Mouse (Mus musculus) T-helper 17 cell (primary cell): ENCODE results near the gene Prkg2.

Experiments used
- in situ Hi-C, 2 experiments: fragments of 300-600 bp; cut with MboI, MseI; formaldehyde crosslinking; loops; 1 replicate in 1 of 2; 2 replicates in 1 of 2; pipeline ENCODE4 v1.15.1; 2025; ENCODE audit warnings: high pct_unique_total_duplicates in 2 of 2

Prkg2 gene

GRCm38 (mm10) chr5:98902339-98902738 lies 134.8 kb downstream of the Prkg2 start:
- in situ Hi-C loops = no loop called here

GRCm38 (mm10) chr5:98900926-98901325 lies 136.2 kb downstream of the Prkg2 start:
- in situ Hi-C loops = no loop called here

- in situ Hi-C loops = no loop called here
Observed at GRCm38 (mm10) chr5:98897946-98898345, 139.2 kb downstream of the Prkg2 start.

- in situ Hi-C loops = no loop called here
Observed at GRCm38 (mm10) chr5:98894281-98894680, 142.9 kb downstream of the Prkg2 start.

GRCm38 (mm10) chr5:98890544-98891050 lies 146.6 kb downstream of the Prkg2 start:
- in situ Hi-C loops = no loop called here

GRCm38 (mm10) chr5:98882096-98882495 lies 155.1 kb downstream of the Prkg2 start:
- in situ Hi-C loops = loop anchor here in 1 of 2 experiments (5.0 kb wide), 1 partner anchor 55 kb away; no protein-coding TSS in a partner anchor
